Mouse (Mus musculus) spleen, adult 12 weeks (tissue): Measurements from ENCODE around the gene Emx1.
"Not testable (repeated sequence)": the region's sequence is repeated elsewhere in the genome, so short reads cannot be mapped to it uniquely, and the experiment has no call there.

Source experiments
- DNase-seq: peaks from one replicate; pipeline ENCODE4 v3.0.0; 2022; ENCODE audit warnings: low spot score

The Emx1 gene

DNA sequence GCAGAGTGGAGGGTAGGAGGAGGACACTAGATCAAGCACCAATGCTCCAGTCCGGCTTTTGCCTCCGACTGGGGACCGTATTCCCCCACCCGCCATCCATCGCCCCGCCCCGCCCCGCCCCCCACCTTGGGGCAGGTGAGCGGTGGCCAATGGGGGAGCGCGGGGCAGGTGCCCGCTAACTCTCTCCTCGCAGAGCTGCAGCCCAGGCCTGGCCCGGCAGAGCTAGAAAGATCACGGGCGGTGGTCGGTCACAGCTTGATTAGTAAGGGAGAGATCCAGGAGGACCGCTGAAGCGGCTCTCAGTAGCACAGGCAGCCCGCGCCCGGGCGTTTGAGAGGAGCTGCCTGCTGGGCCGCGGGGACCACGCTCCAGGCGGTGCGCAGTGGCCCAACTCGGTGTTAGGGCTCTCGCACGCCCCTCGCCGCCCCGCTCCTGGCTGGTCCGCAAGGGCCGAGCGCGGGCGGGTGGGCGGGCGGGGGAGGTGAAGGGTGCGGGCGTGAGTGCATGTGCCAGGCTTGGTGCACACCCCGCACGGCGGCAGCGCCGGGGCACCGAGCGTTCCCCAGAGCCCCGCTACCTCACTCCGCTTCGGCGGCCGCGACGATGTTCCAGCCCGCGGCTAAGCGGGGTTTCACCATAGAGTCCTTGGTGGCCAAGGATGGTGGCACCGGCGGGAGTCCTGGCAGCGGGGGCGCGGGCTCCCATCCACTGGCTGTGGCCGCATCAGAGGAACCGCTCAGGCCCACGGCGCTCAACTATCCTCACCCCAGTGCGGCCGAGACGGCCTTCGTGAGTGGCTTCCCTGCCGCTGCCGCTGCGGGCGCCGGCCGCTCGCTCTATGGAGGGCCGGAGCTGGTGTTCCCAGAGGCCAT is at the start of gene Emx1:
TSS of gene Emx1 (plus strand) at position 99 of the 872 bp plus-strand sequence.
- no peak for DNase-seq

DNA sequence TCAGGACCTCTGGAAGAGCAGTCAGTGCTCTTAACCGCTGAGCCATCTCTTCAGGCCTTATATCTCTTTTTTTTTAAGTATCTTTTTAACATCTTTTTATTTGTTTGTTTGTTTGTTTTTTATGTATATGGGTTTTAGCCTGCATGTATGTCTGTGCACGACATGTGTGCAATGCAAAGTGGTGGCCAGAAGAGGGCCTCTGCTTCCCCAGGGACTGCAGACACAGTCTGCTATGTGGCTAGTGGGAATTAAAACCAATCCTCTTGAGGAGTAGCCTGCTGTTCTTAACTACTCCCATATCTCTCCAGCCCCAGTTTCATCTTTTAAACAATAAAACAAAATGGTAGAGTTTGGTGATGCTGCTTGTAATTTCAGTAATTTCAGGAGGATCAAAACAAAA is 47.7 kb upstream of the Emx1 start:
- DNase-seq, result no peak

DNA sequence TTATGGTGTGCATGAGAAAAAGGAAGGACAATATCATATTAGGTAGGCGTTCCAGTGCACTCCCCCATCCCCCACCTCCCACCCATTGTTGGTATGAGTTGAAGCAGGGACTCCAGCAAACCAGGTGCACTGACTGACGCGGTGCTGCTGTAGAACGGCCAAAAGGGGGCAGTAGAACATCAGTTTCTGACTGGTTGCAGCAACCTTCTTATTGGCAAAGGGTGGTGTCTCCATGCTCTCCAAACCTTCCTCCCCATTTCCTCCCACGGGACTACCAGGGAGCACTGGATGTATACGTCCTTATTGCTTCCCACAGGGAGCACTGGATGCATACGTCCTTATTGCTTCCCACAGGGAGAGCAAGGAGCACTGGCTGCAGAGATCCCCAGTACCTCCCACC is 46.2 kb upstream of the Emx1 start:
- DNase-seq, result not testable (repeated sequence)

DNA sequence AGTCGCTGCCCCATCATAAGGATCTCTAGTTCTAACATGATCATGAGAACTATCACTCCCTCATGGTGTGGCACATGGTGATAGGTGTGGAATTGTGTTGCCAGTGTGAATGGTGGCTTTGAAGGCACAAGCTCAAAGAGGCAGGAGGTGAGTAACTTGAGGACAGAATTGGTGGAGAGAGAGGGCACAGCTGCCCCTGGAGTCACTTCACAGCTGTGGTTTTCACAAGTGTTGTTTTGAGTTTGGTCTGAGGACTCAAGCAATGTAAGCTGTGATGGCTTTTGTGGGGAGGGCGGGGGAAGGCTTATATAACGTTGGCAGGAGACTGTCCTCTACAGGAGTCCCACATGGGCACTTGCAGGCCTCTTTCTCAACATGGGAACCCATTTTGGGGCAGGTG is 42.8 kb upstream of the Emx1 start:
- no peak for DNase-seq

DNA sequence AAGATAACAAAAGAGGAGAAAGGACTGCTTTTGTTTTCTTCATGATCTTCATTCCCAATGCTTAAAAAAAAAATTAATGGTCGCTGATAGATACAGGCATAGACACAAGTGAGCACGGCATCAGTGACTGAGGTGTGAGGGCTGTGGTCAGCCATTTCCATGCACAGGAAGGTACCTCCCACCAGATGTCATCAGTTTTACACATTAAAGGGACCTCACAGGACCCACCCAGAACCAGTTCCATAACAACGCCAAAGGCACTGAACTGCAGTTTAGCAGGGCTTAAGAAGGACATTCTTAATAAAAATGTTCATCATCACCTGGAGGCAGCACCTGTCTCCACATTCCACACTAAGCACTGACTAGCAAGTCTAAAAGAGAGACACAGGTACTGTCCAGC is 39.6 kb upstream of the Emx1 start:
- DNase-seq, result no peak

DNA sequence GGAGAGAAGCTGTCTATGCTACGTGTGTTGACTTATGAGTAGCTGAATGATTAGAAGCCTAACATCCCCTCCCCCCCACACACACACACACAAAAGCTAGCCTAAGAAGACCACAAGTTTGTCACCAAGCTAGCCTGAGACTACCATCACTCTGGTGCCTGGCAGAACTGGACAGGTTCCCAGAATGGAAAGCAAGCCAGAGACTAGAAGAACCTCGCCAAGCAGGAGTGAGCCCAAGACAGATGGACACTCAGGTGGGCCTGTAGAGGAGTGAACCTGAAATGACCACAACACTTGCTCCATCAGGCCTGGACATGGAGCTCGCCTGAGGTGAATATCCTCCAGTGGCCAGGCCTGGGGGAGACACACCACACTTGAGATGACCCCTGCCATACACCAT is 36.9 kb upstream of the Emx1 start:
- no peak for DNase-seq

DNA sequence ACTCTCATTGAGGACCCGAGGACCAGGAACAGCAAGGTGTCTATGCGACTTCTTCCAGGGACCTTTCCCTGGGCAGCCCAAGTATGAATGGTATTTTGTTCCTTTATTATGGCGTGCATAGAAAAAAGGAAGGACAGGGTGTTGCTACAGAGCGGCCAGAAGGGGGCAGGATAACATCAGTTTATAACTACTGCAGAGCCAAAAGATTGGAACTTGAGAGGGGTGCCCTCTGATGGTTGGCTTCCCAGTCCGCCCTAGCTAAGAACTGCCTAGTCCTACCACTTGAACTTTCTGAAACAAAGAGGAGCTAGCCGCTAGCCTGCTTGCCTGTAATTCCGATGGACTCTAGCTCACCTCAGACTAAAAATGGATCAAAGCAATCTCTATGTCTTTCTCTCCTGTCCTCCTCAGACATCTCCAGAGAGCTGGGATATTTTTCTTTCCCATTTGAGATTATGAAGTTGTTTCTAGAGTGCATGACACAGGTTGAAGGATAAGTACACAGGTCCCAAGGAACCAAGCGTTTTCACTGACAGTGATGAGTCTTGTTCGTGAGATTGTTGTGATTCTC is 33.2 kb upstream of the Emx1 start:
- DNase-seq, result no peak

DNA sequence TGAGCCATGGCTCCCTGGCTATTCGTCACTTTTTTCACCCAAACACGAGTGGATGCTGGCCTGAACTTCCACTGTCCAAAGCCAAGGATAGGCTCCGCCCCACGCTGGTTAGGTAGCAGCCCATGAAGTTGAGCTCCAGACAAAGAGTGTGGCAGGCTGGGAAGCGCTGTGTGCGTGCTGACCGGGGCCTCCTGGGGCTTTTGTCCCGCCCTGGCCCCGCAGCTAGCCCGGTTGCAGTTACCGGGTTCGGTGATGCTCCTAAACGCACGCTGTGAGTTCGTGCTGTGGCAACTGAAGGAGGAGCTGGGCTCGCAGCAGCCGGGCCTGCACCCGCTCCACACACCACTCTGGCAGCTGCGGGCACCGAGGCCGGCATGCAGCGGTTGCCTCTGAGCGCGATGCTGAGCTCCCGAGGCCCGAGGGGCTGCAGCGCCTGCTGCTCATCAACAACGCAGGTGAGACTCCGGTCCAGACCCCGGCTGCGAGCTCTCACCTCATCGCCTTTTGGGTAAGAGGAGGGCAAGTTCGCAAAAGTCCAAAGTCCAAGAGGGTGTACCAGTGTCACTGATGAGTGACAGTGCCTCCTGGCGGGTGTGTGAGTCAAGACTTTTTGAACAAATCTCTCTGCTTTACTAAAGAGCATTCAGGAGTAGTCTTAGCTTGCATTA is 32.2 kb upstream of the Emx1 start:
- DNase-seq, result no peak

DNA sequence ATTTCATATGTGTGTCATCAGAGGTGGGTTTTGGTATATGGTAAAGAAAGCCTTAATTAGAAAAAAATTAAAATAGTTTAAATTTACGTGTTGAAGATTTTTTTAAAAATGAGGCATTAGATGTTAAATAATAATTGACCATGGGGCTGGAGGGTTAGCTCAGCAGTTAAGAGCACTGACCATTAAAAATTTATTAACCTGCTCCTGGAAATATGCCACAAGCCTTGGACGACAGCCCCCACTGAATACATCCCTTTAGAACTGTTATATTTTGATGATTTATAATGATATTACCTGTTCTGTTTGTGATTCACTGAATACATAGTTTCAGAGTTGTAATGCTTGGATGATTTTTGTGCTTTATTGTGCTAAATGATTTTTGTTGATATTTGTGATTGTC is 30.7 kb upstream of the Emx1 start:
- not testable (repeated sequence) for DNase-seq

DNA sequence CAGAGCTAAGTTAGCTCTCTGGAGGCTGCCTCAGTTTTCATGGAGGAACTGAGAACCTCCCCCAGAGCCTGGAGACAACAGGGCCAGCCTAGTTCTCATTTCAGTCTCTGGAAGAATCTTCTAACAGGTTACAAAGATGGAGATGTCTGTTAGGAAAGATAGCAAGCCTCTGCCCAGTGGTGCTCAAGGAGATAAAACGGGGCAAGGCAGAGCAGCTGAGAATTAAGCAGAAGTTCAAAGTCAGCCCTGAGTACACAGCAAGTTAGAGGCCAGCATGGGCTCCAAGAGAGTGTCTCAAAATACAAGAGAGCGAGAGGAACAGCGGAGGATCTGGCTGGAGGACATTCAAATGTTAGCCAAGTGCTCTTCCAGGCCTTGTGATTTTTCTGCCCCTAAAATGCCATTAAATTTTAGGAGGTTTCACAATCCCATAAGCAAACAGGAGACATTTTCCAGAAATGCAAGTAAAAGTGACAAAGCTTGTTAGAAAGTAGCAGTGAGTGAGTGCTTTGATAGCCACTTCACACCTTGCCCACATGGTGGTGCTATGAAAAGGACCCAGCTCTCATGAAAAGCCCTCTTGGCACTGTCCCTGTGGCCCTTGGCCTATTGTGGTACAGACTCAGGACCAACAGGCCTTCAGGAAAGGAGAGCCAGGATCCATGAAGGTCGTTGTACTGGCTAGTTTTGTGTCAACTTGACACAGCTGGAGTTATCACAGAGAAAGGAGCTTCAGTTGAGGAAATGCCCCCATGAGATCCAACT is 29.0 kb upstream of the Emx1 start:
- DNase-seq, result not testable (repeated sequence)

DNA sequence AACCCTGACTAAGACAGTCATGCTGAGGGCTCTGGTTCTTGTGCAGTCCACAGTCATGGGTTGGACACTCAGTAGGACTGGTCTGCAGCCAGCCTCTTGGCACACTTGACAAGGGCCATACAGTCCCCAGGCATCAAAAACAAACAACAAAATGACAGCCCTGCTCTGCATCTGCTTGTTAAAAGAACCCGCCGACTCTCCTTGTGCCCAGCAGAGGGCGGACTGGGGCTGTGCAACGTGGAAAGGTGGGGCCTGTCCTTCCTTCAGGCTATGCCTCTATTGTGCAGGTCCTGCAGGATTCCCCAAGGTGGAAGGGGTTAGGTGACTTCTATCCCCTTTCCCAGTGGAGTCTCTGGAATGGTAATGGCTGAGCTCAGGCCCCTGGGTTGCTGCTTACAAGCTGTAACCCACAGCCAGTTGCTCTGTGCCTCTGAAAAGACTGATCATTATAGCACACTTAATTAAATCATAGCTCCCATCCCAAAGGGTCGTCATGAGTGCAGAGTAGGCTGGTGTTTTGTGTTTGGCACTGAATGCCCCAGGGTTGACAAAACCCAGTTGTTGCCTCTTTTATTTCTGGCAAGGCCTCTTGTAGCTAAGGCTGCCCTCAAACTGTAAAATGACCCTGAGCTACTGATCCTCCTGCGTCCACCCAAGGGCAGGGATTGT is 28.0 kb upstream of the Emx1 start:
- not testable (repeated sequence) for DNase-seq

DNA sequence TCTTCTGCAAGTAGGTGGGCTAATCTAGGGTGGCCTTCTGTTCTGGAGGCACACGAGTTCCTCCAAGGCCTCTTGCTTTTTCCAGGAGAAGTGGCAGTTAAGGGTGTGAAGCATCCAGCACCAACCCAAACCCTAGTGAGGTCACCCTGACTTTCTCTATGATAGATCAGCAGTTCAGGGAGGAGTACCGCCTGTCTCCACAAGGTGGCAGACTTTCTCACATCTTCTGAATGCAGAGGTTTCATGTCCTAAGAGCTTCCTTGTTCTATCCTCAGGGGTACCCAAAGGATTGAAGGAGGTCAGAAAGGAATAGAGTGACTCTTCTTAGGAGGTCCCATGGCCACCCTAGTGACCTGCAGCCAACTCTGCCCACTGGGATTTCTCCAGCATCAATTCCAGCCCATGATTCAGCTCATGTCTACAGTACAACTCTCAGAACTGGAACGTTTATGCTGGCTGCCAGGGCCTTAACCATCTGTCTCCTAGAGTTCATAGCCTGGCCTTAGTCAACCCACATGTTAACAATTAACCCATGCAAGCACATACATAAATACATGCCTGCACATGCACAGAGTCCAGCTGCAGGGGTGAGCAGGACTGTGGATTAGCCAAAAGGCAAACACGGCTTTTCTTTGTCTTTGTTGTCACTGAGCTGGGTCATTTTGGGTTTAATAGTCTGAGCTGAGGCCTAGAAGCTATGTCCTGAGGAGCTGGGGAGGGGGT is 26.9 kb upstream of the Emx1 start:
- DNase-seq, result peak; percentile 33

DNA sequence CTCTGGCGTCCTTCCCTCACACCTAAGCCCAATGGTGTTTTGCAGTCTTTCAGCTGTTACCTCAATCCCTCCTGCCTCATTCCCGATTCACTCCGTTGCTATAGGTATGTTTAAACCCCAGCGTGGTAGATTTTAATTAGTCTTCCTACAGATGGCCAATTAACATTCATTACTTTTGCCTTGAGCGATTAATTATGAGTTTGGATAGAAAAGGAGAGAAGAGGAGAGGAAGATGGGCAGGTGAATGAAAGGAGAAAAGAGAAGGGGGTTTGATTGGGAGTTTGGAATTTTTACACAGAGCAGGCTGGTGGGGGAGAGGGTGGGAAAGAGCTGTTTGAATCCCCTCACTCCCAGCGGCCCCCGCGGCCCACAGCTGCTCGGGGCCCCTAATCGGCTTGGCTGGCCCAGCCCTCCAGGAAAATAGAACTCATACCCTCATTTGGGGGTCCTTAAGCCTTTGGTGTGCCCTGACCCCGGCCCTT is 21.8 kb upstream of the Emx1 start:
- DNase-seq, result no peak

DNA sequence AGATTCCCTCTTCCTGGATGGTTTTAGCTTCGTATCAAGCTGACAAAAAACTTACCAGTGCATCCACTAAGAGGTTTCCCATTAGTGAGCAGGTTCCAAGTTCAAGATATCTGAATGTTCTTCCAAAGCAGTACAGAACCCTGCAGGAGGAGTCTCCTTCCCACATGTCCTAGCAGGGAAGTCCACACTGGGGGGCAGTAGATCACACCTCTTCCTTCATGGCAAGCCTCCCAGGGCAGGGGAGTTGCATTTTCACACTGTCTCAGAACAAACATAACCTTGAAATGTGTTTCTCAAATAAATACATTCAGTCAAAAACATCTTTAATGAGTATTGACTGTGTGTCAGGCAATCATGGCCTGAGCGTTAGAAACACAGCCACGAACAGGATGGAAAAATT is 7.7 kb upstream of the Emx1 start:
- no peak for DNase-seq

DNA sequence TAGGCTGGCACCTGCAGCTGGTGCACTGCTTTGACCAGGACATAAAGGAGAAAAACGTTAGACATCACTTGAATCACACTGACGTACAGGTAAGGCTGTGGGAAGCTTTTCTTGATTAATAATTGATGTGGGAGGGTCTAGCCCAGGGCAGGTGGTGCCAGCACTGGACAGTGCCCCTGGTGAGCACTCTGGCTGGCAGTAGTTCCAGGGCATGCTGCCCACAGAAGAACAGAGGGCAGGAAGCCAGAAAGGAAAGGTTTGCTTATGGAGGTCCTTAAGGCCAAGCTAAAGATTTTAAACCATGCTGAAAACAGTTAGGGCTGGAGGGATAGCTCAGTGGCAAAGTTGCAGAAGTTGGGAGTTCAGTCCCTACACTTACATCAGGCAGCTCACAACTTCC is 7.2 kb upstream of the Emx1 start:
- DNase-seq, result no peak

DNA sequence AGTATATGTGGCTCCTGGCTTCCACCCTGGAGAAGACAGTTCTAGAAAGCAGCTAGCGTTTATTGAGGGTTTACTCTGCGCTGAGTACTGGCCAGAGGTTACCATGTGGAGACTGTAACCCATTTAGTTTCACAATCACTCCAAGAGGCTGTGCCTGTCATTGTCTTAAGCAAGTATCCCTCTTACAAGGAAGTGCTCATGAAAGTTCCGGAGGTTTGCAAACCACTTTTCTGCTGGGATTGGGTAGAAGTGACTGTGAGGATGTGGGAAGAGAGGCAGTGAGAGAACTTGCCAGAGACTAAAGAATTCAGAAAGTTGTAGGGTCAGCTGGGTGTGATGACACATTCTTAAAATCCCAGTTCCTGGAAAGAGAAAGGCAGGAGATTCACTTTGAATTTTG is 3.3 kb upstream of the Emx1 start:
- no peak for DNase-seq

DNA sequence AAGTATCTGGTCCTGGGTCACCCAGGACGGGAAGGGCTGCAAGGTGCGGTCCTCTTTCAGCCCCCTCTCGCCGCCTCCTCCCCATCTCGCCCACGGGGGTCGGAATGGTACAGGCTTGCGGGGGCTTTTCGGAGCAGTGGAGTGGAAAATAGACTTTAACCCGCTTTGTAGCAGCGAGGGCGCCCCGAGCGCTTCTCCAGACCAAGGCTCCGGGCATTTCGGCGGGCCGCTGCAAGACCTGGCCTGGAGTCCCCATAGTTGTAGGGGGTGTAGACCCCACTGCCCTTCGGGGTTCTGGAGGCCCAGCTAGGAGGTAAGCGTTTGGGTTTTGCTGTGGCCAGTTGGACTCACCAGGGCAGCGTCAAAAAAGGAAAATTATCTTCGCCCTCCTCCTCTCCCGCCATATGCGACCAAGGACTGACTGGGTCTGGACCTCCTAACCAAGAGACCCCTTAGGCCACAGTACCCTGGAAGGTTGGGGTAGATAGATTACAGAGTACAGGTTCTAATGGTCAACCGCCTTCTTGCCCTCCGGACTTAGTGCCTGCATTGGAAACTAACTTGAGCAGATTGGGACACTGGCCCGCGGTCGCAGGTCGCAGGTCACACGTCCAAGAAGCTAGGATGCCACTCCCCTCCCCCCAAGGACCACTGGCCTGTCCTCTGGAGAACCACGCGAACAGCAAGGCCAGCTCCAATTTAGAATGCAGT is 1.1 kb upstream of the Emx1 start:
- DNase-seq, result no peak

DNA sequence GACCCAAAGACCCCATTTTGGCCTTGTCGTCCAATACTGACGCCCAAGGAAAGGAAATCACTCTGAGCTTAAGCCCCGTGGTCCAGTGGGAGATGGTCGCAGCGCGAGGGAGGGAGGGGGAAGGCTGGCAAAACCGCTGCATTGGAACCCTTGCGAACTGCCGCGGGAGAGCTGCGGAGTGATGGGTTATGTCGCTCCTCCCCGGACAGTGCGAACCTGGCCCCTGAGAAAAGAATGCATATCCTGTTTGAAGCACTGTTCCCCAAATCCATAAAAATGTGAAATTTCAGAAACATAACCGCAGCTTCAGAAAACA is 536 bp upstream of the Emx1 start:
- DNase-seq, result no peak

DNA sequence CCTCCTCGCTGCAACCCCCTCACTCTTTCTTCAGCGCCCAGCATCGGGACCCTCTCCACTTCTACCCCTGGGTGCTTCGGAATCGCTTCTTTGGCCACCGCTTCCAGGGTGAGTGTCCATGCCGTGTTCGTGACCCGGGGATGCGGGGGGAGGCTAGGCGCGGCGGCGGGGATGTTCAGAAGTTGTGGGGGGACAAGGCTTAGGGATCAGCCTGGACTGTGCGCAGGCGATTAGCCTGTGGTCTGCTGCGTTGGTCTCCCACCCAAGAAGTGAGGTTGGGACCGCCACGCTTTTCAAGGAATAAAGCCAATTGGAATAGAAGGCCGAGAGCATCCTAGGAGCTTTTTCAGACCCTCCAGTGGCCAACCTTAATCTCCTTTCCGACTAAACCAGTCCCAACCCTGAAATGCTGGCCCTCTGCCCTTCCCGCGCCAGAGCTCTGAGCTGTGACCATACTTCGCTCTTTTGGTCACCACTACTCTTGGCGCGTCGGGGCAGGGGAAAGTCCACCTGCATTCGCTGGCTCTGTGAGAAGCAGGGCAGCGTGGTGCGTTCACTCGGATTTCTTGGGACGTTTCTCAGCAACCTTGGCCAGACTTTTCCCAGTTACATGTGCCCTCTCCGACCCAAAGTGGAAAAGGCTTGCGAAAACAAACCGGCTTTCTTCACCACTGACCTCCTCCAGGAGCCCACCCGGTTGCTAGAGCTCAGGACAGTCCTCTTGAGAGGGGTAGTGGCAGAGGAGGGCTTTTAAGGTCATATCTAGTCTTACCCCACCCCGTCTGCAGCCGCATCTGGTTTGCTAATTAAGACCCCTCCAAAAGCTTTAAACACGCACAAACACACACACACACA is 1.2 kb downstream of the Emx1 start:
- no peak for DNase-seq

DNA sequence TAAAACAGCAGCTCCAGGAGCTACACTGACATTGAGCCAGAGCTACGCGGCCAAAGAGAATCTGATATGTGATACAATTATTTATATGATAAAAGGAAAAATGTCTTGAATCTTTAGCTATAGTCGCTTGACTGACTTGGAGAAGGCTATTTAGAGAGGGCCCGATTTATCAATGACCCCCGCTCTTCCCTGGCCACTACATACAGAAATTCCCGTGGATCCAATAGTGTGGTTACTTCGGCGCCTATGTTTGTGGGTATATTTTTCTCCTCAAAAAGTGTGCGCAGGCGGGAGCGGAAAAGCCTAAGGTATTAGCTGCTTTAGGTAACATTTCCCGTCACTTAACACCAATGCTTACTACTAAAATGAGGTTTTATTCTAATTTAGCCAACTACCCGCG is 2.1 kb downstream of the Emx1 start:
- no peak for DNase-seq
